Mouse (Mus musculus) lung, adult 18-20 months (tissue): ENCODE measurements around the gene Galnt18.
A peak's percentile ranks its signal among the peaks of the same experiment; 100 is the strongest.

Experiments used
- DNase-seq, 2 experiments: peaks; one replicate each; pipeline ENCODE4 v3.0.0; 2022; ENCODE audit warnings: mixed read lengths in 2 of 2

Gene Galnt18

GRCm38 (mm10) chr7:111770585-111770984, 9.2 kb downstream of the Galnt18 start:
- DNase-seq, result peak in 1 of 2 experiments; percentile 31

- DNase-seq, result no peak
These were observed 13.5 kb downstream of the Galnt18 start for GRCm38 (mm10) chr7:111766145-111766767.

GRCm38 (mm10) chr7:111762754-111763153, 17.0 kb downstream of the Galnt18 start:
- no peak for DNase-seq

- no peak for DNase-seq
These were observed 31.2 kb downstream of the Galnt18 start for GRCm38 (mm10) chr7:111748571-111749071.

- DNase-seq, result no peak
These were observed 35.0 kb downstream of the Galnt18 start for GRCm38 (mm10) chr7:111744770-111745169.

GRCm38 (mm10) chr7:111741595-111741994, 38.2 kb downstream of the Galnt18 start:
- DNase-seq, result peak; percentile 65 to 74

- DNase-seq, result no peak
These were observed 39.7 kb downstream of the Galnt18 start for GRCm38 (mm10) chr7:111740091-111740490.

GRCm38 (mm10) chr7:111739371-111739765, 40.4 kb downstream of the Galnt18 start:
- DNase-seq, result peak in 1 of 2 experiments; percentile 32

GRCm38 (mm10) chr7:111738456-111739370, 41.1 kb downstream of the Galnt18 start:
- peak in 1 of 2 experiments; percentile 23 for DNase-seq

- peak; percentile 66 to 80 for DNase-seq
These were observed 42.4 kb downstream of the Galnt18 start for GRCm38 (mm10) chr7:111737426-111737825.

- no peak for DNase-seq
These were observed 43.4 kb downstream of the Galnt18 start for GRCm38 (mm10) chr7:111736365-111736764.

- peak in 1 of 2 experiments; percentile 61 for DNase-seq
These were observed 49.2 kb downstream of the Galnt18 start for GRCm38 (mm10) chr7:111730346-111731269.

- DNase-seq, result peak; percentile 41 to 57
These were observed 52.8 kb downstream of the Galnt18 start for GRCm38 (mm10) chr7:111726928-111727327.

GRCm38 (mm10) chr7:111724730-111725129, 55.0 kb downstream of the Galnt18 start:
- DNase-seq, result no peak

GRCm38 (mm10) chr7:111724004-111724403, 55.8 kb downstream of the Galnt18 start:
- DNase-seq, result no peak

- DNase-seq, result no peak
These were observed 58.5 kb downstream of the Galnt18 start for GRCm38 (mm10) chr7:111721308-111721698.

- DNase-seq, result no peak
These were observed 59.1 kb downstream of the Galnt18 start for GRCm38 (mm10) chr7:111720511-111721307.

- DNase-seq, result peak; percentile 42 to 63
These were observed 60.9 kb downstream of the Galnt18 start for GRCm38 (mm10) chr7:111718900-111719299.

GRCm38 (mm10) chr7:111714639-111715360, 65.0 kb downstream of the Galnt18 start:
- DNase-seq, result no peak

- peak; percentile 45 to 61 for DNase-seq
These were observed 65.8 kb downstream of the Galnt18 start for GRCm38 (mm10) chr7:111713828-111714600.
